Mouse (Mus musculus) frontal cortex, adult (tissue): ENCODE data around the gene Gm266.
"Not testable (repeated sequence)": the region's sequence is repeated elsewhere in the genome, so short reads cannot be mapped to it uniquely, and the experiment has no call there.

ENCODE experiments used
- ATAC-seq: cut with Nextera tagmentation; 2 replicates; pipeline ENCODE4 v1.9.2; 2017; ENCODE audit warnings: mild to moderate bottlenecking, moderate library complexity, mixed read lengths; ENCODE audit not compliant: low TSS enrichment

Gene Gm266

GRCm38 (mm10) chr12:111485652-111486306 lies at the start of gene Gm266:
Gm266 (minus strand) TSS chr12:111485823.
- ATAC-seq = no peak

- no peak for ATAC-seq
Observed at GRCm38 (mm10) chr12:111535281-111535680, 49.7 kb upstream of the Gm266 start.

- ATAC-seq = peak; percentile 39
Observed at GRCm38 (mm10) chr12:111533096-111533794, 47.6 kb upstream of the Gm266 start.

- no peak for ATAC-seq
Observed at GRCm38 (mm10) chr12:111529192-111529591, 43.6 kb upstream of the Gm266 start.

- peak; percentile 87 for ATAC-seq
Observed at GRCm38 (mm10) chr12:111527643-111528281, 42.1 kb upstream of the Gm266 start.

GRCm38 (mm10) chr12:111524883-111525282 lies 39.3 kb upstream of the Gm266 start:
- ATAC-seq = no peak

- no peak for ATAC-seq
Observed at GRCm38 (mm10) chr12:111524469-111524868, 38.8 kb upstream of the Gm266 start.

- ATAC-seq = no peak
Observed at GRCm38 (mm10) chr12:111520994-111521393, 35.4 kb upstream of the Gm266 start.

GRCm38 (mm10) chr12:111519821-111520220 lies 34.2 kb upstream of the Gm266 start:
- ATAC-seq = peak; percentile 51; the same call in 1 of the 2 replicates

- ATAC-seq = no peak
Observed at GRCm38 (mm10) chr12:111518391-111518790, 32.8 kb upstream of the Gm266 start.

- no peak for ATAC-seq
Observed at GRCm38 (mm10) chr12:111517901-111518300, 32.3 kb upstream of the Gm266 start.

GRCm38 (mm10) chr12:111516826-111517225 lies 31.2 kb upstream of the Gm266 start:
- ATAC-seq = peak; percentile 85

GRCm38 (mm10) chr12:111515920-111516319 lies 30.3 kb upstream of the Gm266 start:
- ATAC-seq = no peak

- peak; percentile 28; the same call in 1 of the 2 replicates for ATAC-seq
Observed at GRCm38 (mm10) chr12:111514874-111515649, 29.4 kb upstream of the Gm266 start.

GRCm38 (mm10) chr12:111514231-111514792 lies 28.7 kb upstream of the Gm266 start:
- peak; percentile 24; the same call in 1 of the 2 replicates for ATAC-seq

GRCm38 (mm10) chr12:111513673-111514072 lies 28.1 kb upstream of the Gm266 start:
- ATAC-seq = peak; percentile 42

GRCm38 (mm10) chr12:111512572-111513063 lies 27.0 kb upstream of the Gm266 start:
- ATAC-seq = no peak

GRCm38 (mm10) chr12:111508438-111508837 lies 22.8 kb upstream of the Gm266 start:
- ATAC-seq = not testable (repeated sequence)

GRCm38 (mm10) chr12:111507962-111508361 lies 22.3 kb upstream of the Gm266 start:
- no peak for ATAC-seq

GRCm38 (mm10) chr12:111507001-111507400 lies 21.4 kb upstream of the Gm266 start:
- no peak for ATAC-seq

- peak; percentile 92 for ATAC-seq
Observed at GRCm38 (mm10) chr12:111504904-111505303, 19.3 kb upstream of the Gm266 start.
